Mouse (Mus musculus) urinary bladder, adult 2 months (tissue): ENCODE data around the gene Tepsin. TPM values are rescaled to one million over a fixed set of nuclear protein-coding genes. Genes with fewer than 3 reads are reported as not detected.

ENCODE experiments used
- polyA plus RNA-seq: library from polyadenylated mRNA; depleted of rRNA; stranded (reverse); fragments of >200 nt; gene quantifications from 2 replicates; pipeline ENCODE4 v1.2.3, GENCODE M21; 2012; rRNA removed

Gene Tepsin
- polyA plus RNA-seq, 1 experiment, result 38.5 TPM

Other genes starting within 250 kb of the Tepsin start
- 35.3 and 38.0 TPM in 2 replicates for gene Chmp6, start 185.3 kb downstream of the Tepsin start, polyA plus RNA-seq
- gene Baiap2, start 156.0 kb downstream of the Tepsin start, polyA plus RNA-seq, result 35.1 and 39.0 TPM in 2 replicates
- gene Aatk, start 51.6 kb downstream of the Tepsin start, polyA plus RNA-seq, result 15.2 and 15.3 TPM in 2 replicates
- gene Cep131, start 11.9 kb downstream of the Tepsin start, polyA plus RNA-seq, result 7.6 and 10.5 TPM in 2 replicates
- 47.2 and 49.0 TPM in 2 replicates for gene Ndufaf8, start 197 bp upstream of the Tepsin start, polyA plus RNA-seq
- 60.0 and 72.0 TPM in 2 replicates for gene Slc38a10, start 52.6 kb upstream of the Tepsin start, polyA plus RNA-seq
- gene Bahcc1, start 134.2 kb upstream of the Tepsin start, polyA plus RNA-seq, result 4.3 and 8.2 TPM in 2 replicates
- gene Actg1, start 249.8 kb upstream of the Tepsin start, polyA plus RNA-seq, result 1,024 and 1,454 TPM in 2 replicates